Mouse (Mus musculus) G1E (cell line): ENCODE results near the gene Clcf1.

Experiments
- CTCF ChIP-seq: IDR thresholded peaks from 2 replicates; pipeline ENCODE4 v1.5.1; 2012; ENCODE audit warnings: low read depth, low read length, inconsistent platforms, mixed read lengths
- GATA1 ChIP-seq: IDR thresholded peaks from 2 replicates; pipeline ENCODE4 v1.6.1; 2012; ENCODE audit warnings: borderline replicate concordance, low read length, inconsistent platforms, mixed read lengths
- TAL1 ChIP-seq: conservative IDR thresholded peaks from 2 replicates; pipeline ENCODE4 v1.6.1; 2012; ENCODE audit warnings: low read depth, low read length, inconsistent platforms, mixed read lengths

DNA sequence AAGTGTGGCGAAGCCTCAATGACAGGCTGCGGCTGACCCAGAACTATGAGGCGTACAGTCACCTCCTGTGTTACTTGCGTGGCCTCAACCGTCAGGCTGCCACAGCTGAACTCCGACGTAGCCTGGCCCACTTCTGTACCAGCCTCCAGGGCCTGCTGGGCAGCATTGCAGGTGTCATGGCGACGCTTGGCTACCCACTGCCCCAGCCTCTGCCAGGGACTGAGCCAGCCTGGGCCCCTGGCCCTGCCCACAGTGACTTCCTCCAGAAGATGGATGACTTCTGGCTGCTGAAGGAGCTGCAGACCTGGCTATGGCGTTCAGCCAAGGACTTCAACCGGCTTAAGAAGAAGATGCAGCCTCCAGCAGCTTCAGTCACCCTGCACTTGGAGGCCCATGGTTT, 8.1 kb downstream of the Clcf1 start:
- no peak for TF ChIP-seq CTCF
- no peak for TF ChIP-seq TAL1
- no peak for TF ChIP-seq GATA1
